In the genomic region with DNA sequence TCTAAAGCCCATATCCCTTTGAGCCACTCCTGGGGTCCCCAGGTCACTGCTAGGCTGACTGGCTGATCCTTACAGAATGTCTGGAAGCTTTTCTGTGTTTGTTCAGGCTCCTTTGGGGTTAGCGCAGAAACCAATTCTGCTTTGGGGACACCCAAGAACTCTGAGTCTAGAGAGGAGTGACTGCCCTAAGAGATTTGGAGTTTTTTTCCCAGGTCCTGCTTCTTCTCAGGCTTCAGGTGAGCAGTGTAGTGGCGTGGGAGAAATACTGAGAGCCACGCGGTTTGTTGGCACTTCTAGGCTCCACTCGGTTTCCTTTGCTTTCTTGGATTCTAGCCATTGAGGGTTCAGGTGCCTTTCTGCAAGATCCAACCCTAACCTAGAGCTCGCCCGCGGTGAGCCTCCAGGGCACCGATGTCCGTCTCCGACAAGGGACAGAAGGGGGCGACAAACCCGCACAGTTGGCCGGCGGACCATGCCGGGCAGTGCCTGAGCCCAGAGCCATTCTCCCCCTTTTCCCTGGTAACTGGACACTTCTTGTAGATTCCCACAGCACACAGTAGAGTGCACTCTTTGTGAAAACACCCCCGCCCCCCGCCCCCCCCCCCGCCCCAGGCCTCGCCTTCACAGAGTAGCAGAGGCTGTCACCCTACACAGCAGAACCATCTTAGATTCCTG, we compare ENCODE assay signal across 8 mouse cellular contexts.
DNase-seq lines count a peak whose midpoint lies in the region; ATAC-seq and TF ChIP-seq lines count a peak whose summit lies in the region.

No protein-coding gene starts in this region.

- H3K36me3 ChIP-seq in embryonic facial prominence, embryonic 15.5 days: no peaks in the 10 kb centered on the region
- no peaks in the 10 kb centered on the region for H3K36me3 ChIP-seq in limb, embryonic 14.5 days (ENCODE audit: control insufficient read depth, insufficient read depth, low read length)
- no peaks in the 10 kb centered on the region for H3K36me3 ChIP-seq in midbrain, embryonic 16.5 days (ENCODE audit: control insufficient read depth, insufficient read depth, low read length)
- no peaks in the 10 kb centered on the region for H3K36me3 ChIP-seq in spleen, adult 2 months (ENCODE audit: control insufficient read depth, insufficient read depth, low read length)

- H3K9me3 ChIP-seq in embryonic facial prominence, embryonic 15.5 days (replicated peaks): no peaks in the 10 kb centered on the region
- H3K9me3 ChIP-seq in limb, embryonic 14.5 days (ENCODE audit: control insufficient read depth, low read length): no peaks in the 10 kb centered on the region
- no peaks in the 10 kb centered on the region for H3K9me3 ChIP-seq in midbrain, embryonic 16.5 days (replicated peaks; ENCODE audit: control insufficient read depth, low read length, poor library complexity, severe bottlenecking)

- ATAC-seq in embryonic facial prominence, embryonic 15.5 days (ENCODE audit: insufficient number of reproducible peaks, low FRiP score, low TSS enrichment, low read depth): peak; percentile 90
- peak; percentile 95 for ATAC-seq in limb, embryonic 14.5 days (ENCODE audit: low FRiP score, low read depth)
- ATAC-seq in midbrain, embryonic 16.5 days: peak; percentile 89

- no peaks in the 10 kb centered on the region for H3K4me1 ChIP-seq in embryonic facial prominence, embryonic 15.5 days
- H3K4me1 ChIP-seq in limb, embryonic 14.5 days (ENCODE audit: control insufficient read depth, insufficient read depth, low read length): peaks cover 5% of the 10 kb centered on the region
- H3K4me1 ChIP-seq in midbrain, embryonic 16.5 days (ENCODE audit: control insufficient read depth, insufficient read depth, low read length): no peaks in the 10 kb centered on the region
- H3K4me1 ChIP-seq in spleen, adult 2 months (ENCODE audit: control insufficient read depth, insufficient read depth, insufficient read length): 0 out of 2 replicates have a peak, but pooled peaks cover 2% of the 10 kb centered on the region

- no peak for TF ChIP-seq POLR2A in limb, embryonic 14.5 days (IDR thresholded peaks at IDR 0.05; ENCODE audit: borderline replicate concordance, extremely low read depth, insufficient read depth, insufficient read length)
- TF ChIP-seq POLR2A in spleen, adult 2 months (IDR thresholded peaks at IDR 0.05; ENCODE audit: low read depth, low read length): no peak

- WGBS in embryonic facial prominence, embryonic 15.5 days: 5% methylated on average over 20 of the region's 20 CpGs
- 6% methylated on average over 19 of the region's 20 CpGs for WGBS in limb, embryonic 14.5 days
- 5% methylated on average over 20 of the region's 20 CpGs for WGBS in midbrain, embryonic 16.5 days
- WGBS in spleen, adult 2 months: 5% methylated on average over 20 of the region's 20 CpGs

- peak; percentile 95 for TF ChIP-seq CTCF in spleen, adult 2 months (IDR thresholded peaks at IDR 0.05; ENCODE audit: extremely low read depth, insufficient read depth, insufficient read length, insufficient replicate concordance)

- peak; percentile 79 for DNase-seq in 3134 (ENCODE audit: extremely low read depth, insufficient read length, low spot score)
- peak; percentile 58 to 63 for DNase-seq in adrenal gland, postnatal 4 days (ENCODE audit: low spot score in 2 of 2)
- peak; percentile 72 for DNase-seq in heart, adult 8-10 months (ENCODE audit: low spot score)
- DNase-seq in kidney, adult 8-10 months: peak; percentile 75 to 89
- DNase-seq in limb, embryonic 14.5 days (ENCODE audit: low spot score): peak; percentile 79
- DNase-seq in spleen, adult 2 months (ENCODE audit: low read depth in 1 of 2, low spot score in 2 of 2): peak in 1 of 2 experiments; percentile 76

- H3K27me3 ChIP-seq in embryonic facial prominence, embryonic 15.5 days: no peaks in the 10 kb centered on the region
- H3K27me3 ChIP-seq in limb, embryonic 14.5 days (ENCODE audit: control insufficient read depth, insufficient read depth, low read length): no peaks in the 10 kb centered on the region
- H3K27me3 ChIP-seq in midbrain, embryonic 16.5 days (ENCODE audit: control insufficient read depth, insufficient read depth, low read depth, low read length): no peaks in the 10 kb centered on the region
- no peaks in the 10 kb centered on the region for H3K27me3 ChIP-seq in spleen, adult 2 months (ENCODE audit: control insufficient read depth, insufficient read depth, low read length)

- H3K4me3 ChIP-seq in embryonic facial prominence, embryonic 15.5 days (replicated peaks): no peak overlapping the region
- H3K4me3 ChIP-seq in limb, embryonic 14.5 days (replicated peaks; ENCODE audit: low read length): no peak overlapping the region
- no peak overlapping the region for H3K4me3 ChIP-seq in midbrain, embryonic 16.5 days (ENCODE audit: low read depth, low read length)
- no peak overlapping the region for H3K4me3 ChIP-seq in spleen, adult 2 months (ENCODE audit: extremely low read depth, insufficient read depth, insufficient read length)

- peak overlapping the region; percentile 24; the same call in 1 of the 2 replicates for H3K4me2 ChIP-seq in embryonic facial prominence, embryonic 15.5 days (replicated peaks)
- H3K4me2 ChIP-seq in limb, embryonic 14.5 days (replicated peaks; ENCODE audit: low read depth, low read length, severe bottlenecking): no peak overlapping the region
- peak overlapping the region; percentile 17 for H3K4me2 ChIP-seq in midbrain, embryonic 16.5 days (ENCODE audit: low read length)

- no peak overlapping the region for H3K9ac ChIP-seq in embryonic facial prominence, embryonic 15.5 days
- no peak overlapping the region for H3K9ac ChIP-seq in limb, embryonic 14.5 days (ENCODE audit: low read depth, low read length, severe bottlenecking)
- H3K9ac ChIP-seq in midbrain, embryonic 16.5 days (ENCODE audit: low read depth, low read length): no peak overlapping the region

- H3K27ac ChIP-seq in embryonic facial prominence, embryonic 15.5 days (replicated peaks): no peak overlapping the region
- H3K27ac ChIP-seq in limb, embryonic 14.5 days (replicated peaks; ENCODE audit: low read depth, low read length): no peak overlapping the region
- no peak overlapping the region for H3K27ac ChIP-seq in midbrain, embryonic 16.5 days (ENCODE audit: low read length)
- no peak overlapping the region for H3K27ac ChIP-seq in spleen, adult 2 months (ENCODE audit: insufficient read depth, low read length)
